Mouse (Mus musculus) liver, postnatal 0 days (tissue): Measurements from ENCODE around the gene Nfib. TPM values are rescaled to one million over a fixed set of nuclear protein-coding genes. Genes with fewer than 3 reads are reported as not detected.

ENCODE experiments used
- ATAC-seq: fragments of 200-750 bp; cut with Nextera tagmentation; 2 replicates; pipeline ENCODE4 v1.8.0; 2017; ENCODE audit warnings: mild to moderate bottlenecking, moderate library complexity
- DNase-seq: peaks from one replicate; pipeline ENCODE4 v3.0.0-alpha.2; 2016
- H3K27ac ChIP-seq: fragments of 300-500 bp; sonication (generic); 2 replicates; pipeline ENCODE4 v1.5.1; 2014; ENCODE audit warnings: antibody characterized with exemption, moderate library complexity, mild to moderate bottlenecking, low read depth
- H3K27me3 ChIP-seq: fragments of 300-500 bp; sonication (generic); 2 replicates; pipeline ENCODE4 v1.6.1; 2014; ENCODE audit warnings: low read length, control low read depth, mixed read lengths; ENCODE audit not compliant: insufficient read depth
- H3K36me3 ChIP-seq: fragments of 300-500 bp; sonication (generic); replicated peaks from 2 replicates; pipeline ENCODE4 v1.6.1; 2014; ENCODE audit warnings: mild to moderate bottlenecking, control low read depth, low read length, moderate library complexity, mixed read lengths; ENCODE audit not compliant: insufficient read depth
- H3K4me1 ChIP-seq: fragments of 300-500 bp; sonication (generic); 2 replicates; pipeline ENCODE4 v1.6.1; 2014; ENCODE audit warnings: antibody characterized with exemption, mild to moderate bottlenecking, control low read depth; ENCODE audit not compliant: insufficient read depth
- H3K4me2 ChIP-seq: fragments of 300-500 bp; sonication (generic); 2 replicates; pipeline ENCODE4 v1.6.1; 2014; ENCODE audit warnings: low read depth, mild to moderate bottlenecking, low read length, moderate library complexity, mixed read lengths
- H3K4me3 ChIP-seq: fragments of 300-500 bp; sonication (generic); 2 replicates; pipeline ENCODE4 v1.5.1; 2014; ENCODE audit warnings: low read depth, low read length
- H3K9ac ChIP-seq: fragments of 300-500 bp; sonication (generic); replicated peaks from 2 replicates; pipeline ENCODE4 v1.6.1; 2014; ENCODE audit warnings: mild to moderate bottlenecking, moderate library complexity
- H3K9me3 ChIP-seq: fragments of 300-500 bp; sonication (generic); 2 replicates; pipeline ENCODE4 v1.6.1; 2016; ENCODE audit warnings: mild to moderate bottlenecking, control low read depth, low read length, mixed read lengths
- CTCF ChIP-seq: sonication (generic); IDR thresholded peaks from 2 replicates; pipeline ENCODE4 v1.5.1; 2016; ENCODE audit warnings: antibody characterized with exemption, low read depth
- EP300 ChIP-seq: IDR thresholded peaks from 2 replicates; pipeline ENCODE4 v1.6.1; 2016; ENCODE audit warnings: antibody characterized with exemption, low read depth, mild to moderate bottlenecking
- WGBS: fragments of 180-500 bp; shearing (Covaris S2); extraction: QIAGEN DNeasy Blood & Tissue Kit; methylation state at CpG from one replicate; pipeline ENCODE4 v1.1.7; 2014; ENCODE audit not compliant: insufficient replicate concordance; 5-methylcytosine and 5-hydroxymethylcytosine counted together
- polyA plus RNA-seq: library from polyadenylated mRNA; unstranded; fragments of >200 nt; fragmentation: Nextera tagmentation; extraction: Ambion mirVana; gene quantifications from 2 replicates; pipeline ENCODE4 v1.2.1, GENCODE M21; 2015

Gene Nfib
- polyA plus RNA-seq, 1 experiment from 2014 or later: 8.3 TPM

- no peak overlapping the region for H3K9ac ChIP-seq
Measured at GRCm38 (mm10) chr4:82443441-82443840, 262.1 kb downstream of the Nfib start.

GRCm38 (mm10) chr4:82443003-82443402 is 262.5 kb downstream of the Nfib start:
- no peaks in the 10 kb centered on the region for H3K9me3 ChIP-seq
- no peaks in the 10 kb centered on the region for H3K27me3 ChIP-seq
- H3K4me2 ChIP-seq: no peak overlapping the region
- no peaks in the 10 kb centered on the region for H3K36me3 ChIP-seq
- H3K4me3 ChIP-seq: no peak overlapping the region
- H3K9ac ChIP-seq: no peak overlapping the region
- H3K4me1 ChIP-seq: peaks cover 14% of the 10 kb centered on the region
- no peak for ATAC-seq
- no peak overlapping the region for H3K27ac ChIP-seq
- TF ChIP-seq EP300 (no peak), CTCF (no peak)
- WGBS: 80% methylated on average over 5 of the region's 5 CpGs
- DNase-seq: no peak

More at GRCm38 (mm10) chr4:82443441-82443840, 262.1 kb downstream of the Nfib start:
- 69% methylated on average over 5 of the region's 5 CpGs for WGBS
- Histone ChIP-seq H3K4me1 (peaks cover 14% of the 10 kb centered on the region), H3K9me3 (no peaks in the 10 kb centered on the region), H3K4me3 (no peak overlapping the region), H3K27ac (no peak overlapping the region; the same call in 1 of the 2 replicates), H3K27me3 (no peaks in the 10 kb centered on the region), H3K4me2 (no peak overlapping the region), H3K36me3 (no peaks in the 10 kb centered on the region)
- no peak for TF ChIP-seq EP300
- TF ChIP-seq CTCF: no peak
- ATAC-seq: no peak
- DNase-seq: no peak

DNA sequence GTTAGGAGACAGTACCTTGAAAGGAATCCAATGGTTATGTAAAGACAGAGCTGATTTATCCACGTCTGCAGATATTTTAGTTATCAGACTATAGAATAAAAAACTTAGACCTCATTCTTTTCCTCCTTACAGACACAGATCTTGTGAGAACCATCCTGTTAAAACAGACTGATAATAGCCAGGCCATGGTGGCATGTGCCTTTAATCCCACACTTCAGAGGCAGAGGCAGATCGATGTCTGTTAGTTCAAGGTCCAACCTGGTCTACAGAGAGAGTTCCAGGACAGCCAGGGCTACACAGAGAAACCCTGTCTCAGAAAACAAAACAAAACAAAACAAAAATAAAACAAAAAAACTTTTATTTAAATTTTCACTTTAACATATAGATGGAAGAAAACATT is 264.9 kb downstream of the Nfib start:
- 52% methylated on average over 2 of the region's 2 CpGs for WGBS
- Histone ChIP-seq H3K27me3 (no peaks in the 10 kb centered on the region), H3K4me1 (peaks cover 17% of the 10 kb centered on the region), H3K36me3 (no peaks in the 10 kb centered on the region), H3K4me2 (no peak overlapping the region), H3K9ac (no peak overlapping the region), H3K9me3 (no peaks in the 10 kb centered on the region), H3K4me3 (no peak overlapping the region), H3K27ac (no peak overlapping the region)
- DNase-seq (no peak), ATAC-seq (no peak)
- TF ChIP-seq EP300 (no peak), CTCF (no peak)

- TF ChIP-seq CTCF (no peak), EP300 (no peak)
- ATAC-seq: no peak
- Histone ChIP-seq H3K4me2 (no peak overlapping the region), H3K4me1 (peaks cover 21% of the 10 kb centered on the region), H3K36me3 (no peaks in the 10 kb centered on the region), H3K27me3 (no peaks in the 10 kb centered on the region), H3K27ac (no peak overlapping the region), H3K9me3 (no peaks in the 10 kb centered on the region), H3K9ac (no peak overlapping the region), H3K4me3 (no peak overlapping the region)
- 73% methylated on average over 8 of the region's 8 CpGs for WGBS
- DNase-seq: no peak
Measured at GRCm38 (mm10) chr4:82439813-82440212, 265.7 kb downstream of the Nfib start.

- no peak overlapping the region for H3K4me3 ChIP-seq
- TF ChIP-seq CTCF (no peak), EP300 (no peak)
- ATAC-seq (no peak), DNase-seq (no peak)
- 79% methylated on average over 5 of the region's 5 CpGs for WGBS
- no peaks in the 10 kb centered on the region for H3K36me3 ChIP-seq
- H3K9ac ChIP-seq: no peak overlapping the region
- no peaks in the 10 kb centered on the region for H3K27me3 ChIP-seq
- no peaks in the 10 kb centered on the region for H3K9me3 ChIP-seq
- H3K4me1 ChIP-seq: peaks cover 24% of the 10 kb centered on the region
- H3K27ac ChIP-seq: no peak overlapping the region
- no peak overlapping the region for H3K4me2 ChIP-seq
Measured at GRCm38 (mm10) chr4:82438631-82439030, 266.9 kb downstream of the Nfib start.

DNA sequence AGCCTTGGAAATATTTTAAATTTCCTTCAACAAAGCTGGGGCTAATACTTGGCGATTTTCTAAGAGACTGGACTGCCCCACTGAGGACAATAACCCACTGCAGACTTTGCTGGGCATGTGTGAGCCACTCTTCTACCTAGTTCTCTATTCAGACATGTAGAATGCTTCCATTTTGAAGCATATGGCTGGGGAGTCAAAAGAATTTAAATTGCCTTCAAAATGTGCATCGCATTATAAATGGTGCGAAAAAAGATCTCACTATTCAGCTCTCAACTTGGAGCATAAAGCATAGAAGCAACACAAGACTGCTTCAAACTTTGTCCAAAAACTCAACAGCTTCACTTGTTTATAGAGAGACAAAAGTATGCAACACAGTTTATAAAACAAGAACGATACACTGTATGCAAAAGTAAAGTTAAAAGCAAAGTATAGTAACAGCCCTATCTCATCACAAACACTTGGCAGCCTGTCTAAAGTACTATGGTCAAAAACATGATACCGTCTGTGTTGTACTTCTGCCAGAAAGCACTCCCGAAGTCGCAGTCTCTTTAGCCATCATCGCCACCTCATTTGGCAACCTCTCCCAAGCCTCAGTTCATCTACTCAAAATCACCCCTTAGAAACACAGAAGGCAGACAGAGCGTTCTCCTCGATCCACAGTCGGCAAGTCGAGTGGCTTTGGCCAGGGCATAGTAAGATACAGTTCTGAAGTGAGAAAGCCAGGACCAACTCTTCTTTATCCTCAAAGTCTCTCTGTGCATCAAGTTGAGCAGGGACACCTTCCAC is 267.8 kb downstream of the Nfib start:
- Histone ChIP-seq H3K27ac (no peak overlapping the region), H3K9me3 (no peaks in the 10 kb centered on the region), H3K36me3 (no peaks in the 10 kb centered on the region), H3K4me3 (no peak overlapping the region), H3K4me1 (peaks cover 19% of the 10 kb centered on the region; the same call in 1 of the 2 replicates), H3K27me3 (no peaks in the 10 kb centered on the region), H3K4me2 (no peak overlapping the region), H3K9ac (no peak overlapping the region)
- whole genome bisulfite sequencing: 77% methylated on average over 12 of the region's 12 CpGs
- ATAC-seq: no peak
- no peak for TF ChIP-seq EP300
- no peak for DNase-seq
